ENCODE assay signal across 12 mouse cellular contexts in the genomic region with DNA sequence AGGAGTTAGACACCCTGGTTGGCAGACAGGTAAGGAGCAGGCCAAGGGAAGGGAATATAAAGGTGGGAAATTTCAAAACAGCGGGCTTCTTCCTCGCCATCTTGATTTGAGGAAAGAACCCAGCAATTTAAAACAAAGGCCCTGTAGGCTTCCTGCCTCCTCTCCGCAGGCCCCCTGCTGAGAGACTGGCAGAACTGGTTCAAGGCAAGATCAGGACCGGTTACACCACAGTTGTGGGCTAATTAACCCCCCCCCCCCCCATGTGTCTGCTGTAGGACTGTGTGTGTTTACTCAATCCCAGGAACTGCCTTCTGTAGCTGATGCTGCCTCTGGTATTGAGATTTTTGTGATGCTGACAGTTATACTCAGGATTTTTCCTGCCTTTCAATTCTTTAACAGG. TPM values are rescaled to one million over a fixed set of nuclear protein-coding genes. Genes with fewer than 3 reads are reported as not detected.
DNase-seq lines count a peak whose midpoint lies in the region; ATAC-seq and TF ChIP-seq lines count a peak whose summit lies in the region.
"Had no signal": no experiment of that assay in that cellular context is flagged by ENCODE, and none has a peak within 500 bp of the region (broad histone marks: within the 10 kb centered on the region; RNA-seq: fewer than 3 reads in every experiment).

No protein-coding gene starts in this region.

- intact Hi-C loops in left cerebral cortex, adult 2 months (cut with DNase I), result loop anchor here (5.0 kb wide), 1 partner anchor 1974 kb away; no protein-coding TSS in a partner anchor

- H3K9me3 ChIP-seq in kidney, embryonic 14.5 days (ENCODE audit: control insufficient read depth, low read length), result no peaks in the 10 kb centered on the region
- no peaks in the 10 kb centered on the region for H3K9me3 ChIP-seq in intestine, postnatal 0 days (ENCODE audit: control insufficient read depth)
- H3K9me3 ChIP-seq: hindbrain, embryonic 12.5 days; neural tube, embryonic 13.5 days had no signal

- DNase-seq in kidney, adult 11 months, result peak; percentile 34
- DNase-seq in WW6 (ENCODE audit: low read depth, low spot score), result peak; percentile 16
- peak; percentile 10 to 40 for DNase-seq in lung, postnatal 4 days
- no peak for DNase-seq in spleen, adult 12 weeks (ENCODE audit: low spot score)
- DNase-seq in left cerebral cortex, adult 2 months (ENCODE audit: extremely low spot score in 1 of 2, low spot score in 2 of 2), result no peak
- DNase-seq in frontal cortex, postnatal 14 days (ENCODE audit: low spot score in 2 of 2), result no peak
- DNase-seq: layer of hippocampus, postnatal 36 days had no signal

- WGBS in kidney, embryonic 14.5 days, result 52% methylated on average over 4 of the region's 4 CpGs
- WGBS in intestine, postnatal 0 days, result 41% methylated on average over 4 of the region's 4 CpGs

- no peak overlapping the region for H3K9ac ChIP-seq in kidney, embryonic 14.5 days (ENCODE audit: low read depth, low read length)
- H3K9ac ChIP-seq in intestine, postnatal 0 days (ENCODE audit: low read depth, low read length), result no peak overlapping the region
- H3K9ac ChIP-seq: hindbrain, embryonic 12.5 days; neural tube, embryonic 13.5 days had no signal

- no peak overlapping the region for H3K27ac ChIP-seq in kidney, embryonic 14.5 days (ENCODE audit: low read depth, low read length)
- no peak overlapping the region for H3K27ac ChIP-seq in intestine, postnatal 0 days (ENCODE audit: low read depth, low read length)
- H3K27ac ChIP-seq in left cerebral cortex, adult 2 months, result no peak overlapping the region
- H3K27ac ChIP-seq: hindbrain, embryonic 12.5 days; neural tube, embryonic 13.5 days had no signal

- H3K27me3 ChIP-seq in kidney, embryonic 14.5 days (ENCODE audit: control insufficient read depth, insufficient read depth, low read length), result no peaks in the 10 kb centered on the region
- no peaks in the 10 kb centered on the region for H3K27me3 ChIP-seq in intestine, postnatal 0 days (replicated peaks; ENCODE audit: control insufficient read depth, insufficient read depth, low read length)
- H3K27me3 ChIP-seq: CH12.LX; hindbrain, embryonic 12.5 days; neural tube, embryonic 13.5 days had no signal

- peaks cover 8% of the 10 kb centered on the region for H3K4me1 ChIP-seq in kidney, embryonic 14.5 days (ENCODE audit: control insufficient read depth, insufficient read depth, low read length)
- H3K4me1 ChIP-seq in intestine, postnatal 0 days (replicated peaks; ENCODE audit: control insufficient read depth, insufficient read depth, low read length), result no peaks in the 10 kb centered on the region

- no peaks in the 10 kb centered on the region for H3K36me3 ChIP-seq in kidney, embryonic 14.5 days (ENCODE audit: control insufficient read depth, insufficient read depth, low read length)
- no peaks in the 10 kb centered on the region for H3K36me3 ChIP-seq in intestine, postnatal 0 days (ENCODE audit: control insufficient read depth, insufficient read depth)
- H3K36me3 ChIP-seq: neural tube, embryonic 13.5 days had no signal

- H3K4me3 ChIP-seq in kidney, embryonic 14.5 days (ENCODE audit: low read length), result no peak overlapping the region
- H3K4me3 ChIP-seq in intestine, postnatal 0 days (ENCODE audit: low read depth, low read length), result no peak overlapping the region
- H3K4me3 ChIP-seq in left cerebral cortex, adult 2 months, result no peak overlapping the region
- H3K4me3 ChIP-seq: hindbrain, embryonic 12.5 days; neural tube, embryonic 13.5 days had no signal

- TF ChIP-seq CTCF in intestine, postnatal 0 days (IDR thresholded peaks at IDR 0.05; ENCODE audit: low read depth), result no peak
- TF ChIP-seq CTCF in left cerebral cortex, adult 2 months (IDR thresholded peaks at IDR 0.05), result no peak

- no peak for ATAC-seq in kidney, embryonic 14.5 days (ENCODE audit: low FRiP score, low TSS enrichment)
- ATAC-seq in intestine, postnatal 0 days, result 0 out of 2 replicates have a peak, but pooled peaks have one; percentile 48

- no peak overlapping the region for H3K4me2 ChIP-seq in kidney, embryonic 14.5 days (replicated peaks; ENCODE audit: low read depth, low read length)
- H3K4me2 ChIP-seq in intestine, postnatal 0 days (replicated peaks; ENCODE audit: low read depth), result no peak overlapping the region
- H3K4me2 ChIP-seq: hindbrain, embryonic 12.5 days; neural tube, embryonic 13.5 days had no signal

RNA-seq across cellular contexts. Expression of a gene that starts 1.7 kb away (rescaled TPM):
- polyA plus RNA-seq in kidney, embryonic 14.5 days (2014; fragmentation: Nextera tagmentation; extraction: Ambion mirVana), result 29.1 and 38.8 TPM in 2 replicates
- 7.4 and 7.5 TPM in 2 replicates for polyA plus RNA-seq in intestine, postnatal 0 days (2015; fragmentation: Nextera tagmentation; extraction: Ambion mirVana)
- 10 to 100 TPM; 10.3 to 11.5 TPM for total RNA-seq in left cerebral cortex, adult 2 months (2021)

RNA-seq across cellular contexts. Expression of a gene that starts 31.2 kb away (rescaled TPM):
- 86.8 and 91.9 TPM in 2 replicates for polyA plus RNA-seq in kidney, embryonic 14.5 days (2014; fragmentation: Nextera tagmentation; extraction: Ambion mirVana)
- 68.5 and 69.6 TPM in 2 replicates for polyA plus RNA-seq in intestine, postnatal 0 days (2015; fragmentation: Nextera tagmentation; extraction: Ambion mirVana)
- 10 to 100 TPM; 37.5 to 40.3 TPM for total RNA-seq in left cerebral cortex, adult 2 months (2021)

Comparison
In these comparisons a context has a peak if more than half of its experiments do, and no peak if none do; other contexts are left out.
1. DNase-seq: peak in kidney, adult 11 months (single experiment), WW6 (single experiment) and lung, postnatal 4 days (2 of 2); none in spleen, adult 12 weeks (single experiment), left cerebral cortex, adult 2 months (0 of 2) and frontal cortex, postnatal 14 days (0 of 2).